Mouse (Mus musculus): Measurements from ENCODE around the gene Tnfsf14. TPM values are rescaled to one million over a fixed set of nuclear protein-coding genes. Genes with fewer than 3 reads are reported as not detected.

The Tnfsf14 gene
- polyA plus RNA-seq (2014; fragmentation: Nextera tagmentation; extraction: Ambion mirVana), result not detected in 2 replicates

- WGBS, result 80% methylated on average over 11 of the region's 11 CpGs
- no peak within 1 kb of the TSS for H3K9ac ChIP-seq (ENCODE audit: low read depth, low read length)
Measured at GRCm38 (mm10) chr17:57194041-57194507, at the start of gene Tnfsf14. Gene Tnfsf14, minus strand, starts transcription at chr17:57194177.

GRCm38 (mm10) chr17:57237181-57237580 is 43.2 kb upstream of the Tnfsf14 start:
- peaks cover 38% of the 10 kb centered on the region; the same call in 1 of the 2 replicates for H3K36me3 ChIP-seq (ENCODE audit: control insufficient read depth, insufficient read depth, low read length)
- no peak for ATAC-seq (ENCODE audit: low FRiP score, low TSS enrichment)

More at GRCm38 (mm10) chr17:57194041-57194507, at the start of gene Tnfsf14:
- H3K4me3 ChIP-seq (ENCODE audit: low read length), result no peak within 1 kb of the TSS
- no peaks in the 10 kb centered on the region for H3K27me3 ChIP-seq (ENCODE audit: control insufficient read depth, insufficient read depth, low read length)
- no peak for ATAC-seq (ENCODE audit: low FRiP score, low TSS enrichment)
- H3K4me2 ChIP-seq (replicated peaks; ENCODE audit: low read depth, low read length), result no peak within 1 kb of the TSS
- H3K4me1 ChIP-seq (ENCODE audit: control insufficient read depth, insufficient read depth, low read length), result no peaks in the 10 kb centered on the region
- no peaks in the 10 kb centered on the region for H3K36me3 ChIP-seq (ENCODE audit: control insufficient read depth, insufficient read depth, low read length)
- H3K27ac ChIP-seq (ENCODE audit: low read depth, low read length), result no peak within 1 kb of the TSS
- H3K9me3 ChIP-seq (ENCODE audit: control insufficient read depth, low read length), result no peaks in the 10 kb centered on the region

GRCm38 (mm10) chr17:57235803-57236202 is 41.8 kb upstream of the Tnfsf14 start:
- Histone ChIP-seq H3K4me3 (ENCODE audit: low read length) (no peak overlapping the region), H3K36me3 (ENCODE audit: control insufficient read depth, insufficient read depth, low read length) (peaks cover 32% of the 10 kb centered on the region; the same call in 1 of the 2 replicates), H3K4me2 (replicated peaks; ENCODE audit: low read depth, low read length) (no peak overlapping the region), H3K27ac (ENCODE audit: low read depth, low read length) (no peak overlapping the region), H3K9ac (ENCODE audit: low read depth, low read length) (no peak overlapping the region), H3K4me1 (ENCODE audit: control insufficient read depth, insufficient read depth, low read length) (no peaks in the 10 kb centered on the region), H3K9me3 (ENCODE audit: control insufficient read depth, low read length) (no peaks in the 10 kb centered on the region), H3K27me3 (ENCODE audit: control insufficient read depth, insufficient read depth, low read length) (no peaks in the 10 kb centered on the region)
- WGBS, result 88% methylated on average over 5 of the region's 5 CpGs
- no peak for ATAC-seq (ENCODE audit: low FRiP score, low TSS enrichment)

More at GRCm38 (mm10) chr17:57237181-57237580, 43.2 kb upstream of the Tnfsf14 start:
- H3K27ac ChIP-seq (ENCODE audit: low read depth, low read length), result no peak overlapping the region
- H3K4me1 ChIP-seq (ENCODE audit: control insufficient read depth, insufficient read depth, low read length), result no peaks in the 10 kb centered on the region
- no peak overlapping the region for H3K4me2 ChIP-seq (replicated peaks; ENCODE audit: low read depth, low read length)
- no peaks in the 10 kb centered on the region for H3K27me3 ChIP-seq (ENCODE audit: control insufficient read depth, insufficient read depth, low read length)
- H3K4me3 ChIP-seq (ENCODE audit: low read length), result no peak overlapping the region
- H3K9ac ChIP-seq (ENCODE audit: low read depth, low read length), result no peak overlapping the region
- no peaks in the 10 kb centered on the region for H3K9me3 ChIP-seq (ENCODE audit: control insufficient read depth, low read length)
- WGBS, result 91% methylated on average over 9 of the region's 9 CpGs

GRCm38 (mm10) chr17:57234254-57234928 is 40.4 kb upstream of the Tnfsf14 start:
- no peaks in the 10 kb centered on the region for H3K4me1 ChIP-seq (ENCODE audit: control insufficient read depth, insufficient read depth, low read length)
- no peak overlapping the region for H3K27ac ChIP-seq (ENCODE audit: low read depth, low read length)
- H3K9ac ChIP-seq (ENCODE audit: low read depth, low read length), result no peak overlapping the region
- WGBS, result 80% methylated on average over 12 of the region's 12 CpGs
- H3K36me3 ChIP-seq (ENCODE audit: control insufficient read depth, insufficient read depth, low read length), result peaks cover 32% of the 10 kb centered on the region; the same call in 1 of the 2 replicates
- no peaks in the 10 kb centered on the region for H3K9me3 ChIP-seq (ENCODE audit: control insufficient read depth, low read length)
- ATAC-seq (ENCODE audit: low FRiP score, low TSS enrichment), result no peak
- no peaks in the 10 kb centered on the region for H3K27me3 ChIP-seq (ENCODE audit: control insufficient read depth, insufficient read depth, low read length)
- no peak overlapping the region for H3K4me3 ChIP-seq (ENCODE audit: low read length)
- no peak overlapping the region for H3K4me2 ChIP-seq (replicated peaks; ENCODE audit: low read depth, low read length)

- 28% methylated on average over 7 of the region's 7 CpGs for WGBS
- H3K27me3 ChIP-seq (ENCODE audit: control insufficient read depth, insufficient read depth, low read length), result no peaks in the 10 kb centered on the region
- H3K36me3 ChIP-seq (ENCODE audit: control insufficient read depth, insufficient read depth, low read length), result peaks cover 28% of the 10 kb centered on the region; the same call in 1 of the 2 replicates
- no peaks in the 10 kb centered on the region for H3K9me3 ChIP-seq (ENCODE audit: control insufficient read depth, low read length)
- H3K4me2 ChIP-seq (replicated peaks; ENCODE audit: low read depth, low read length), result no peak overlapping the region
- H3K4me1 ChIP-seq (ENCODE audit: control insufficient read depth, insufficient read depth, low read length), result no peaks in the 10 kb centered on the region
- H3K9ac ChIP-seq (ENCODE audit: low read depth, low read length), result no peak overlapping the region
- ATAC-seq (ENCODE audit: low FRiP score, low TSS enrichment), result peak; percentile 56
- H3K27ac ChIP-seq (ENCODE audit: low read depth, low read length), result no peak overlapping the region
- no peak overlapping the region for H3K4me3 ChIP-seq (ENCODE audit: low read length)
Measured at GRCm38 (mm10) chr17:57233038-57233437, 39.1 kb upstream of the Tnfsf14 start.

GRCm38 (mm10) chr17:57232200-57232599 is 38.2 kb upstream of the Tnfsf14 start:
- H3K9me3 ChIP-seq (ENCODE audit: control insufficient read depth, low read length), result no peaks in the 10 kb centered on the region
- H3K4me3 ChIP-seq (ENCODE audit: low read length), result no peak overlapping the region
- H3K4me1 ChIP-seq (ENCODE audit: control insufficient read depth, insufficient read depth, low read length), result no peaks in the 10 kb centered on the region
- no peak overlapping the region for H3K4me2 ChIP-seq (replicated peaks; ENCODE audit: low read depth, low read length)
- no peak overlapping the region for H3K9ac ChIP-seq (ENCODE audit: low read depth, low read length)
- H3K27ac ChIP-seq (ENCODE audit: low read depth, low read length), result no peak overlapping the region
- no peak for ATAC-seq (ENCODE audit: low FRiP score, low TSS enrichment)
- 90% methylated on average over 1 of the region's 1 CpGs for WGBS
- H3K27me3 ChIP-seq (ENCODE audit: control insufficient read depth, insufficient read depth, low read length), result no peaks in the 10 kb centered on the region
- peaks cover 22% of the 10 kb centered on the region; the same call in 1 of the 2 replicates for H3K36me3 ChIP-seq (ENCODE audit: control insufficient read depth, insufficient read depth, low read length)

GRCm38 (mm10) chr17:57231321-57231771 is 37.4 kb upstream of the Tnfsf14 start:
- no peak overlapping the region for H3K9ac ChIP-seq (ENCODE audit: low read depth, low read length)
- ATAC-seq (ENCODE audit: low FRiP score, low TSS enrichment), result no peak
- no peak overlapping the region for H3K4me2 ChIP-seq (replicated peaks; ENCODE audit: low read depth, low read length)
- H3K27ac ChIP-seq (ENCODE audit: low read depth, low read length), result no peak overlapping the region
- H3K9me3 ChIP-seq (ENCODE audit: control insufficient read depth, low read length), result no peaks in the 10 kb centered on the region
- peaks cover 13% of the 10 kb centered on the region; the same call in 1 of the 2 replicates for H3K36me3 ChIP-seq (ENCODE audit: control insufficient read depth, insufficient read depth, low read length)
- no peaks in the 10 kb centered on the region for H3K4me1 ChIP-seq (ENCODE audit: control insufficient read depth, insufficient read depth, low read length)
- no peak overlapping the region for H3K4me3 ChIP-seq (ENCODE audit: low read length)
- H3K27me3 ChIP-seq (ENCODE audit: control insufficient read depth, insufficient read depth, low read length), result no peaks in the 10 kb centered on the region

- 62% methylated on average over 6 of the region's 6 CpGs for WGBS
- H3K27ac ChIP-seq (ENCODE audit: low read depth, low read length), result no peak overlapping the region
- H3K36me3 ChIP-seq (ENCODE audit: control insufficient read depth, insufficient read depth, low read length), result peaks cover 8% of the 10 kb centered on the region; the same call in 1 of the 2 replicates
- H3K27me3 ChIP-seq (ENCODE audit: control insufficient read depth, insufficient read depth, low read length), result no peaks in the 10 kb centered on the region
- no peak overlapping the region for H3K9ac ChIP-seq (ENCODE audit: low read depth, low read length)
- ATAC-seq (ENCODE audit: low FRiP score, low TSS enrichment), result no peak
- H3K4me2 ChIP-seq (replicated peaks; ENCODE audit: low read depth, low read length), result no peak overlapping the region
- no peaks in the 10 kb centered on the region for H3K4me1 ChIP-seq (ENCODE audit: control insufficient read depth, insufficient read depth, low read length)
- H3K4me3 ChIP-seq (ENCODE audit: low read length), result no peak overlapping the region
- no peaks in the 10 kb centered on the region for H3K9me3 ChIP-seq (ENCODE audit: control insufficient read depth, low read length)
Measured at GRCm38 (mm10) chr17:57230728-57231125, 36.8 kb upstream of the Tnfsf14 start.

Data from kidney, embryonic 14.5 days (tissue).